Mouse (Mus musculus) heart, embryonic 12.5 days (tissue): ENCODE results near the gene Mrtfa. TPM values are rescaled to one million over a fixed set of nuclear protein-coding genes. Genes with fewer than 3 reads are reported as not detected.

Experiments used
- ATAC-seq: fragments of 200-750 bp; cut with Nextera tagmentation; 2 replicates; pipeline ENCODE4 v1.8.0; 2017; ENCODE audit warnings: moderate TSS enrichment, moderate library complexity; ENCODE audit not compliant: insufficient number of reproducible peaks, low FRiP score
- H3K27ac ChIP-seq: fragments of 300-500 bp; sonication (generic); 2 replicates; pipeline ENCODE4 v1.5.1; 2016; ENCODE audit warnings: mild to moderate bottlenecking, moderate library complexity; ENCODE audit not compliant: poor library complexity, severe bottlenecking
- H3K27me3 ChIP-seq: fragments of 300-500 bp; sonication (generic); replicated peaks from 2 replicates; pipeline ENCODE4 v1.6.1; 2016; ENCODE audit warnings: mild to moderate bottlenecking, moderate library complexity
- H3K36me3 ChIP-seq: fragments of 300-500 bp; sonication (generic); 2 replicates; pipeline ENCODE4 v1.6.1; 2016; ENCODE audit warnings: mild to moderate bottlenecking, moderate library complexity
- H3K4me1 ChIP-seq: fragments of 300-500 bp; sonication (generic); replicated peaks from 2 replicates; pipeline ENCODE4 v1.6.1; 2016; ENCODE audit warnings: mild to moderate bottlenecking
- H3K4me2 ChIP-seq: fragments of 300-500 bp; sonication (generic); 2 replicates; pipeline ENCODE4 v1.6.1; 2016; ENCODE audit warnings: mild to moderate bottlenecking, moderate library complexity
- H3K4me3 ChIP-seq: fragments of 300-500 bp; sonication (generic); 2 replicates; pipeline ENCODE4 v1.5.1; 2016; ENCODE audit warnings: mild to moderate bottlenecking
- H3K9ac ChIP-seq: fragments of 300-500 bp; sonication (generic); 2 replicates; pipeline ENCODE4 v1.6.1; 2016; ENCODE audit warnings: mild to moderate bottlenecking, moderate library complexity
- H3K9me3 ChIP-seq: fragments of 300-500 bp; sonication (generic); replicated peaks from 2 replicates; pipeline ENCODE4 v1.6.1; 2016; ENCODE audit warnings: mild to moderate bottlenecking, moderate library complexity
- WGBS: fragments of 180-500 bp; shearing (Covaris S2); methylation state at CpG from one replicate; pipeline ENCODE4 v1.1.7; 2016; 5-methylcytosine and 5-hydroxymethylcytosine counted together
- polyA plus RNA-seq: library from polyadenylated mRNA; unstranded; fragments of >200 nt; fragmentation: Nextera tagmentation; extraction: Ambion mirVana; gene quantifications from 2 replicates; pipeline ENCODE4 v1.2.1, GENCODE M21; 2016

Gene Mrtfa
- polyA plus RNA-seq, 1 experiment from 2014 or later: 19.4 TPM

DNA sequence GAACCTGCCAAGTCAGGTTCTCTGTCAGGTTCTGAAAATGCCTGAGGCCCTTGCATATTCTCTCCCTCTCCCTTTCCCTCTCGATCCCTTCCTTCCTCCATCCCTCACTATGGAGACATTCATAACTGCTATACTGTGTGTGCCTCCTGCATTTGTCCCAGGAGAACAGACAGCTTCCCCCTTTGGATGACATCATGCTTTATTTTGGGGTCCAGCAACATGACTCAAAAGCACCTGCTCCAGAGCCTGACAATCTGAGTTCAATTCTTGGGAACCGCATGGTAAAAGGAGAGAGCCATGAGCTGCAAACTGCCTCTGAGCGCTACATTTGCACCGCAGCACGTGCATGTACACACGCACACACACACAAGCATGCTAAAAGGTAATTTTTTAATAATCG lies 12.7 kb downstream of the Mrtfa start:
- H3K27me3 ChIP-seq: no peaks in the 10 kb centered on the region
- H3K9ac ChIP-seq: no peak overlapping the region
- no peaks in the 10 kb centered on the region for H3K36me3 ChIP-seq
- peaks cover 59% of the 10 kb centered on the region for H3K4me1 ChIP-seq
- peak overlapping the region; percentile 2; the same call in 1 of the 2 replicates for H3K27ac ChIP-seq
- no peak overlapping the region for H3K4me2 ChIP-seq
- 83% methylated on average over 7 of the region's 7 CpGs for WGBS
- no peaks in the 10 kb centered on the region for H3K9me3 ChIP-seq
- ATAC-seq: no peak
- no peak overlapping the region for H3K4me3 ChIP-seq

DNA sequence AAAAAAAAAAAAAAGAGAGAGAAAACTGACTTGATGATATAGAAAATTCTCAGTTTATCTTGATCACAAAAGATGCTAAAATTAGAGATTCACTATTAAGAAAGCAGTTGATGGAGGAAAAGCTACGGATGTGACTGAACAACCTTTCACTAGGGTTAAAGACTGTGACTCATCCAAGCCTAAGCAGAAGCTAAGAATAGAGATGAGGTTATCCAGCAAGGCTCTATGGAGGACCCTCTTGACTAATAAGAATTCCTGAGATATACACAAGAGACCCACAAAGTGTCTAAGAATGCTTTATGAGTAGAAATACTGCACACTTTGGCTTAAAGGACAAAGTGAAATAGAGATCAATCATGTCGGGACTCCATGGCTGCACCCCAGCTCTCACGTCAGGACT lies 14.9 kb downstream of the Mrtfa start:
- no peaks in the 10 kb centered on the region for H3K27me3 ChIP-seq
- no peak overlapping the region for H3K9ac ChIP-seq
- H3K4me2 ChIP-seq: no peak overlapping the region
- WGBS: 51% methylated on average over 3 of the region's 3 CpGs
- no peak for ATAC-seq
- peaks cover 64% of the 10 kb centered on the region for H3K4me1 ChIP-seq
- no peaks in the 10 kb centered on the region for H3K9me3 ChIP-seq
- H3K27ac ChIP-seq: no peak overlapping the region
- no peak overlapping the region for H3K4me3 ChIP-seq
- H3K36me3 ChIP-seq: no peaks in the 10 kb centered on the region

DNA sequence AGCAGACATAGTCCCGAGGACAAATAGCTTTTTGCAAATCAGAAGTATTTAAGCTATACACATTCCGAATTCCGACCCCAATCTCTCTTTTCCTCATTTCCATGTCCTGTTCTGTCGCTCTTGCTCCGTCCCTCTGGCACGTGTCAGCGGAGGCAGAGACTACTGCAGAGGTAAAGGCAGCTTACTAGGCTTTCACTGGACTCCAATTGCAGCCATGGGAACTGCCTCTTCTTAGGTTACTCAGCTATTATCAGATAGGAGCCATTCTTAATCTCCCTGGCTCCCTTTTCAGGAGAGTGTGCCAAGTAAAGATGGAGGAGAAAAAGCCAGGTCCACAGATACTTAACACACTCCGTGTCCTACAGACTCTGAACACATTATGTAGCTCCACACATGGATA lies 18.3 kb downstream of the Mrtfa start:
- H3K9me3 ChIP-seq: no peaks in the 10 kb centered on the region
- no peak overlapping the region for H3K27ac ChIP-seq
- no peaks in the 10 kb centered on the region for H3K36me3 ChIP-seq
- H3K4me2 ChIP-seq: no peak overlapping the region
- H3K27me3 ChIP-seq: no peaks in the 10 kb centered on the region
- no peak overlapping the region for H3K4me3 ChIP-seq
- peaks cover 45% of the 10 kb centered on the region for H3K4me1 ChIP-seq
- 86% methylated on average over 8 of the region's 8 CpGs for WGBS
- no peak overlapping the region for H3K9ac ChIP-seq
- ATAC-seq: no peak

DNA sequence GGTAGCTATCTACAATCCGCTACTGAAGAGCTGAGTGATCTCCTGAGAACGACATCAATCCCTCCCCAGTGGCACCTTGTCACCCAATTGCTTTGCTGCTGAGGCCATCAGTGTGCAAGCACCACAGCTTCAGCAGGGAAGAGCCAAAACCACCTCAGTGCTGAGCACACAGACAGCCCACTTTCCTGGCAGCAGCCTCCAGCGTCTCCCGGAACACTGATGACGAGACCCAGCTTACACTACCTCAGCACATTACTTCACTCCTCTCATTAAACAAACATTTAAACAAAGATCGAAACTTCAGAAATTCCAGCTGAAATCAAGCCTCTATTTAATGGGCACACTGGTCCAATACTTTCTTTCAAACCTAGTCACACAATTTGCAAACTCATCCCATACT lies 21.8 kb downstream of the Mrtfa start:
- H3K27me3 ChIP-seq: no peaks in the 10 kb centered on the region
- no peak overlapping the region for H3K4me3 ChIP-seq
- no peak overlapping the region for H3K9ac ChIP-seq
- no peak overlapping the region for H3K27ac ChIP-seq
- H3K9me3 ChIP-seq: no peaks in the 10 kb centered on the region
- no peaks in the 10 kb centered on the region for H3K36me3 ChIP-seq
- WGBS: 48% methylated on average over 6 of the region's 6 CpGs
- no peak for ATAC-seq
- peaks cover 12% of the 10 kb centered on the region for H3K4me1 ChIP-seq
- H3K4me2 ChIP-seq: no peak overlapping the region

DNA sequence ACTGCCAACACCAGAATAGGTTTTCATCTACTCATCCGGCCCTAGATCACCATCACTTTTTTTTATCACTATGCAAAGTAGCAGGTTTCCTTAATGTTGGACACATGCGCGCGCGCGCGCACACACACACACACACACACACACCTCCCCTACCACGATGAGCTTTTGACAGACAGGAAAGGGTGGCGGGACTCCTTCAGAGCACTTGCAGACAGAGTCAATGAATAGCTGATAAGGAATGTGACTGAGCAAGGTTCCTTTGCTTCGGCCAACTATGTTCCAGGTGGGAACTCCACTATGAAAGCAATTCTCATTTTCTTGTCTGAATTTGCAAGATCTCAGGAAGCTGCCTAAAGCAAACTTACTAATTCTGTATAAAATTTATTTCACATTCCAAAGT lies 22.7 kb downstream of the Mrtfa start:
- no peak for ATAC-seq
- no peak overlapping the region for H3K4me2 ChIP-seq
- H3K9ac ChIP-seq: no peak overlapping the region
- no peaks in the 10 kb centered on the region for H3K36me3 ChIP-seq
- H3K27ac ChIP-seq: no peak overlapping the region
- H3K4me3 ChIP-seq: no peak overlapping the region
- H3K4me1 ChIP-seq: peaks cover 12% of the 10 kb centered on the region
- no peaks in the 10 kb centered on the region for H3K9me3 ChIP-seq
- H3K27me3 ChIP-seq: no peaks in the 10 kb centered on the region
- 69% methylated on average over 10 of the region's 10 CpGs for WGBS

DNA sequence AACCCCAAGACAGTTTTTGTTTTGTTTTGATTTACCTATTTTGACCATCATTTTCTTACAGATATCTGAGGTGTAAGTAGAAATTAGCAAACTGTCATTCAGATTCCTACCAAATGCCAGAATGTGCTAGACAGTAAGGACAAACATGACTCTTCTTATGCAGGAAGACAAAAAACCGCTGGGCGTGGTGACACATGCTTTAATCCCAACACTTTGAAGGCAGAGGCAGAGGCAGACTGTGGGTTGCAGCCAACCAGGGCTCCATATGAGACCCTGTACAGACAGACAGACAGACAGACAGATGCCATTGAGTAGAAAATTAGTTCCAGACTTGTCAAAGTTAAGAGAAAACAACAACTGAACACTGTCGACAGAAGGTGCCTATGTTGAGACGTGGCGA lies 24.3 kb downstream of the Mrtfa start:
- peaks cover 14% of the 10 kb centered on the region for H3K4me1 ChIP-seq
- H3K9ac ChIP-seq: no peak overlapping the region
- H3K36me3 ChIP-seq: no peaks in the 10 kb centered on the region
- 86% methylated on average over 5 of the region's 5 CpGs for WGBS
- no peak overlapping the region for H3K27ac ChIP-seq
- H3K27me3 ChIP-seq: no peaks in the 10 kb centered on the region
- H3K4me3 ChIP-seq: no peak overlapping the region
- ATAC-seq: no peak
- no peaks in the 10 kb centered on the region for H3K9me3 ChIP-seq
- H3K4me2 ChIP-seq: no peak overlapping the region

DNA sequence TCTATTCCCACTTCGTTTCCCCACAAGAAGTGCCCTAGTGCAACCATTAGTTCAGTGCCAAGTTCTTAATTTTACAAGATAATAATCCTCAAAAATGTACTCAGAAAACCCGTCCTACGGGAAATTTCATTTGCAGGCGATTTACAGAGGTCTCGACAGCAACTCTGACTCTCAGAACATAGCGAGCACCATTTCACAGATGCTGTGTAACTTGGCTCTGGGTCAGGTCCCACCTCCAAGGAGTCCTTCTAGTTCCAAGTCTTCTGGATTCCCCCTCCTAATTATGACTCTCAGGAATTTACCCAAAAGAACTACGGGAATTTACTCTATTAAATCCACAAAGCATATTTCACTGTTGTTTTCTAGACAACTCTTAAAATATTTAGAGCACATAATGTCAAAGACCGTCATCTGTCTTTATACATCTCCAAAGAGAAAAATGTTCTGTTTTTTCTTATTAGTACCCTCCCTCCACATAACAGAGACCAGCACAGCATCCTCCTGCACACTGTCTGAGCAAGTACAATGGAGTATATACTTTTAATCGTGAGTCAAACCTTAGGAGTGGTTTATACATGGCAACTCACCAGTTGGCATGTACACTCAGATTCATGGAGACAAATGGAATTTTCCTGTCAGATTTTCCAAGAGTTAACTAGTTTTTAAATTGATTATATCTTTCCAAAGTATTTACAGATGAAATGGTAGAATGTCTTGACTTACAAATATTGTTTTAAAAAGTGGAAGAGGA lies 25.8 kb downstream of the Mrtfa start:
- H3K27ac ChIP-seq: no peak overlapping the region
- no peaks in the 10 kb centered on the region for H3K27me3 ChIP-seq
- 77% methylated on average over 9 of the region's 9 CpGs for WGBS
- peaks cover 14% of the 10 kb centered on the region for H3K4me1 ChIP-seq
- no peaks in the 10 kb centered on the region for H3K36me3 ChIP-seq
- H3K9ac ChIP-seq: no peak overlapping the region
- ATAC-seq: no peak
- no peak overlapping the region for H3K4me3 ChIP-seq
- no peak overlapping the region for H3K4me2 ChIP-seq
- no peaks in the 10 kb centered on the region for H3K9me3 ChIP-seq

DNA sequence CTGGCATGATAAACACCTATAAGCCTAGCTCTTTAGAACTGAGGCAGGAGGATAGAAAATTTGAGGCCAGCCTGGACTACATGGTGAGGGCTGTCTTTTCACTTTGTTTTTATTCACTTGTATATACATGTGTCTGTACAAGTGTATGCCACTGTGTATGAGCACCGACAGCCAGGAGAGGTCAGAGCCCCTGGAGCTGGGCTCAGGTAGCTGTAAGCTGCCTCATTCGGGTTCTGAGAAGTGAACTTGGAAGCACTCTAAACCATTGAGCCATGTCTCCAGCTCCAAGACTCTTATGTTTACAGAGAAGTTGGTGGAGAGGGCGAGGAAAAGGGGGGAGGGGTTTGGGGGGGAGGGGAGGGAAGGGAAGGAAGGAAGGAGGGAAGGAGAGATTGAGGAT lies 29.0 kb downstream of the Mrtfa start:
- Histone ChIP-seq H3K27me3 (no peaks in the 10 kb centered on the region), H3K36me3 (no peaks in the 10 kb centered on the region), H3K9ac (no peak overlapping the region), H3K9me3 (no peaks in the 10 kb centered on the region), H3K4me1 (peaks cover 9% of the 10 kb centered on the region), H3K4me2 (no peak overlapping the region), H3K4me3 (no peak overlapping the region), H3K27ac (no peak overlapping the region)
- 77% methylated on average over 3 of the region's 3 CpGs for WGBS
- no peak for ATAC-seq

DNA sequence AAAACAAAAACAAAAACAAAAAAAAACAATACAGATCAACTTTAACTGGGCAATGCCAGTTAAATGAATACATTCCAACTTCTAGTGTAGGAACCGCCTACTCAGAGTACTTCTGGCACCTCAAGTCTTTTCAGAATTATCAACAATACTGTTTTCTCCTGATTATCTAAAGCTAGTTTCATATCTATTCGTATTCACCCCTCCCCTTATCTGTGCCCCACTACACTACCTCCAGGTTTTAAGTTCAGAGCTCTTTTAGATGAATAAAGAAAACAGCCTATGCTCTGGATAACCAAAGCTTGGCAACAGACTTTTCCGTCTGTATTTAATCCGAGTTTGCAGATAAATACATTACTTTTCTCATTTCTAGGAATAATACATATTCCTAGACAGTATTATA lies 29.9 kb downstream of the Mrtfa start:
- ATAC-seq: no peak
- Histone ChIP-seq H3K9ac (no peak overlapping the region), H3K4me3 (no peak overlapping the region), H3K27ac (no peak overlapping the region), H3K4me1 (peaks cover 12% of the 10 kb centered on the region), H3K9me3 (no peaks in the 10 kb centered on the region), H3K4me2 (no peak overlapping the region), H3K27me3 (no peaks in the 10 kb centered on the region), H3K36me3 (no peaks in the 10 kb centered on the region)
- 73% methylated on average over 4 of the region's 4 CpGs for WGBS

DNA sequence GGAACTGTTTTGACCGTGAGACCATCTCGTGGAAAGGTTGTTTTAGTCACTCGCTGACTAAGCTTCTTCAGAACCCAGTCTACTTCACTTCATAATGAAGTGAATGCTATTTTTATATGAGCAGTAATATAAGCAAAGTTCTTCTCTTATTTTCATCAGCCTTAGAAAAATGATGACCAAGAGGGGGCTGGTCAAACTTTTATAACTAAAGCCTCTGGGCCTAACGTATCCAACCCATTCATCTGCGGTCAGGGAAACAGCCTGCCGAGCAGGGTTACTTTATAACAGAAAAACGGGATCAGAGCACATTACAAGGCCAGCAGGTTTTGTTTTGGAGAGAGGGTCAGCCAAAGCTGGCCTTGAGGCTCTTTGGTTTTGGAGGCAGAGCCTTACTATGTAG lies 31.3 kb downstream of the Mrtfa start:
- 84% methylated on average over 7 of the region's 7 CpGs for WGBS
- no peak for ATAC-seq
- Histone ChIP-seq H3K9ac (no peak overlapping the region), H3K27me3 (no peaks in the 10 kb centered on the region), H3K4me2 (no peak overlapping the region), H3K27ac (no peak overlapping the region), H3K9me3 (no peaks in the 10 kb centered on the region), H3K4me1 (peaks cover 20% of the 10 kb centered on the region), H3K36me3 (no peaks in the 10 kb centered on the region), H3K4me3 (no peak overlapping the region)

DNA sequence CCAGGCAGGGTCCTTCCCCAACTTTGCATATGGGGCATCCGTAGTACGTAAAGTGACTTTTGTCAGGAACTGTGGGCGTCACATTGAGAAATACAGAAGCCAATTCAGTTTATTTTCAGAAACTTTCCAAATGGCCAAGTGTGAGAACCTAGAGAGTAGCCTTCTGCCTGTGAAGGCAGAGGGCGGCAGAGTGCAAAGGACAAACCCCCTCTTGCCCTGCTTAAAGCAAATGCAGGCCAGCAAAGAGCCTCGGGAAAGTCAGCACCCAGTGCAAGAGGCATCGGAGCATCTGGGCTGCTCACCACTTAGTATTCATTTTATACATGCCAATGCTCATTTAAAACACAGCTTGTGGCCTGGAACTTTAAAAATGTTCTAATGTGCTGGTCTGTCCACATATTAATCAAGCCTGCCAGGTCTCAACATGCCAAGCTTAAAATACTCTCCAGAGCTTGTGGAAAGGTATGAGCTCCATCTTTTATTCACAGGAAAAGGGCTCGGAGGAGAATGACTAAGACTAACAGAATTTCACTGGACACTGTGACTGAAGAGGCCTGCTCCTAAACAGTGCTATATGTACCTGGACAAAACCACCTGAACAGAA lies 31.9 kb downstream of the Mrtfa start:
- Histone ChIP-seq H3K4me3 (no peak overlapping the region), H3K27me3 (no peaks in the 10 kb centered on the region), H3K4me1 (peaks cover 20% of the 10 kb centered on the region), H3K27ac (no peak overlapping the region), H3K36me3 (no peaks in the 10 kb centered on the region), H3K9me3 (no peaks in the 10 kb centered on the region), H3K9ac (no peak overlapping the region), H3K4me2 (no peak overlapping the region)
- no peak for ATAC-seq
- WGBS: 71% methylated on average over 7 of the region's 7 CpGs

DNA sequence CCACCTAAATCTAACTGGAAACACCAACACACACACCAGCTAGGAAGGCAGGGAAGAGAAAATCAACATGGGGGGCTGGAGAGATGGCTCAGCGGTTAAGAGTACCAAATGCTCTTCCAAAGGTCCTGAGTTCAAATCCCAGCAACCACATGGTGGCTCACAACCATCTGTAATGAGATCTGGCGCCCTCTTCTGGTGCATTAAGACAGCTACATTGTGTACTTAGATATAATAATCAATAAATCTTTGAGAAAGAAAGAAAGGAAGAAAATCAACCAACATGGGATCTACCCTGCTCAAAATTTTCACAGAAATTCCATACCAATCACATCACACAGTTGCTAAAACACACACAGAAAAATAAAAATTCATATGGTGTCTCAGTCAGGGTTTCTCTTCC lies 34.1 kb downstream of the Mrtfa start:
- Histone ChIP-seq H3K4me1 (peaks cover 14% of the 10 kb centered on the region), H3K9me3 (no peaks in the 10 kb centered on the region), H3K36me3 (no peaks in the 10 kb centered on the region), H3K9ac (no peak overlapping the region), H3K4me3 (no peak overlapping the region), H3K4me2 (no peak overlapping the region), H3K27me3 (no peaks in the 10 kb centered on the region), H3K27ac (no peak overlapping the region)
- no peak for ATAC-seq
- WGBS: 87% methylated on average over 2 of the region's 2 CpGs
